Mouse (Mus musculus) MEL (cell line): ENCODE measurements at regions not wholly inside any gene's neighbourhood (a gene's known extent, or its start where the extent isn't known, plus 50 kb on each side); places are given as distances from the start of the nearest gene placed in this dataset.

Experiments
- CTCF ChIP-seq, 3 experiments: IDR thresholded peaks in 2 of 3; conservative IDR thresholded peaks in 1 of 3; 2 replicates each; pipeline ENCODE4 v1.5.1; 2011 to 2012; ENCODE audit warnings: low read length in 3 of 3, low read depth in 2 of 3, mild to moderate bottlenecking in 2 of 3, improper control_type of control experiment in 1 of 3, inconsistent platforms in 1 of 3, mixed read lengths in 1 of 3, moderate library complexity in 1 of 3; ENCODE audit not compliant: control insufficient read depth in 1 of 3, insufficient read depth in 1 of 3, poor library complexity in 1 of 3, severe bottlenecking in 1 of 3
- E2F4 ChIP-seq: IDR thresholded peaks from 2 replicates; pipeline ENCODE4 v1.6.1; 2011; ENCODE audit warnings: low read depth, low read length, improper control_type of control experiment, borderline replicate concordance
- MEF2A ChIP-seq: IDR thresholded peaks from 2 replicates; pipeline ENCODE4 v1.6.1; 2014; ENCODE audit warnings: low read depth, mild to moderate bottlenecking, inconsistent platforms, low read length, improper control_type of control experiment; ENCODE audit not compliant: poor library complexity, insufficient replicate concordance, severe bottlenecking; ENCODE audit errors: extremely low read depth
- MYC ChIP-seq: IDR thresholded peaks from 2 replicates; pipeline ENCODE4 v1.6.1; 2011; ENCODE audit warnings: low read depth, mild to moderate bottlenecking, low read length, improper control_type of control experiment, moderate library complexity
- POLR2A ChIP-seq, 2 experiments: IDR thresholded peaks; 2 replicates each; pipeline ENCODE4 v1.6.1; 2011 to 2012; ENCODE audit warnings: low read length in 2 of 2, mild to moderate bottlenecking in 2 of 2, control low read depth in 1 of 2, improper control_type of control experiment in 1 of 2, low read depth in 1 of 2, moderate library complexity in 1 of 2; ENCODE audit not compliant: control insufficient read depth in 1 of 2, insufficient read depth in 1 of 2, poor library complexity in 1 of 2
- USF1 ChIP-seq: IDR thresholded peaks from 2 replicates; pipeline ENCODE4 v1.6.1; 2014; ENCODE audit warnings: low read depth, mild to moderate bottlenecking, inconsistent platforms, low read length, improper control_type of control experiment, moderate library complexity
- ZC3H11A ChIP-seq: IDR thresholded peaks from 2 replicates; pipeline ENCODE4 v1.6.1; 2012; ENCODE audit warnings: low read depth, mild to moderate bottlenecking, inconsistent platforms, low read length, improper control_type of control experiment

- no peak for TF ChIP-seq USF1
- no peak for TF ChIP-seq ZC3H11A
- TF ChIP-seq CTCF (IDR thresholded peaks at IDR 0.05 in 2 of 3, conservative IDR thresholded peaks at IDR 0.05 in 1 of 3; ENCODE audit: control insufficient read depth in 1 of 3, insufficient read depth in 1 of 3, low read depth in 2 of 3, low read length in 3 of 3, poor library complexity in 1 of 3, severe bottlenecking in 1 of 3), result no peak
- no peak for TF ChIP-seq MYC
- no peak for TF ChIP-seq E2F4
- no peak for TF ChIP-seq MEF2A
- TF ChIP-seq POLR2A (IDR thresholded peaks at IDR 0.05; ENCODE audit: control insufficient read depth in 1 of 2, insufficient read depth in 1 of 2, low read depth in 1 of 2, low read length in 2 of 2, poor library complexity in 1 of 2), result no peak
These were observed 166.2 kb upstream of the Habp2 start for GRCm38 (mm10) chr19:56120723-56121122.
